Comparison of ENCODE assay signal across 13 mouse cellular contexts in genomic region chr2:136975774-136976173, GRCm38 (mm10).
A peak's percentile ranks its signal among the peaks of the same experiment; 100 is the strongest.
DNase-seq lines count a peak whose midpoint lies in the region; ATAC-seq and TF ChIP-seq lines count a peak whose summit lies in the region.
"Had no signal": no experiment of that assay in that cellular context is flagged by ENCODE, and none has a peak within 500 bp of the region (broad histone marks: within the 10 kb centered on the region; RNA-seq: fewer than 3 reads in every experiment).

No protein-coding gene starts in this region.

- no peak overlapping the region for H3K27ac ChIP-seq in forebrain, embryonic 13.5 days
- no peak overlapping the region for H3K27ac ChIP-seq in forebrain, embryonic 10.5 days
- no peak overlapping the region for H3K27ac ChIP-seq in hindbrain, embryonic 15.5 days (replicated peaks)
- no peak overlapping the region for H3K27ac ChIP-seq in hindbrain, embryonic 13.5 days
- no peak overlapping the region for H3K27ac ChIP-seq in midbrain, postnatal 0 days (ENCODE audit: low read depth, low read length)
- H3K27ac ChIP-seq in midbrain, embryonic 16.5 days (ENCODE audit: low read length), result no peak overlapping the region
- H3K27ac ChIP-seq: heart, embryonic 10.5 days; left cerebral cortex, adult 2 months had no signal

- no peak overlapping the region for H3K4me3 ChIP-seq in forebrain, embryonic 13.5 days
- no peak overlapping the region for H3K4me3 ChIP-seq in forebrain, embryonic 10.5 days
- H3K4me3 ChIP-seq in hindbrain, embryonic 15.5 days, result no peak overlapping the region
- no peak overlapping the region for H3K4me3 ChIP-seq in hindbrain, embryonic 13.5 days
- no peak overlapping the region for H3K4me3 ChIP-seq in midbrain, postnatal 0 days (ENCODE audit: low read depth, low read length)
- no peak overlapping the region for H3K4me3 ChIP-seq in midbrain, embryonic 16.5 days (ENCODE audit: low read depth, low read length)
- H3K4me3 ChIP-seq: heart, embryonic 10.5 days; left cerebral cortex, adult 2 months; megakaryocyte, embryonic 14.5 days had no signal

- WGBS in forebrain, embryonic 13.5 days, result 73% methylated on average over 1 of the region's 1 CpGs
- 90% methylated on average over 1 of the region's 1 CpGs for WGBS in forebrain, embryonic 10.5 days
- 81% methylated on average over 1 of the region's 1 CpGs for WGBS in hindbrain, embryonic 15.5 days
- WGBS in hindbrain, embryonic 13.5 days, result 76% methylated on average over 1 of the region's 1 CpGs
- 72% methylated on average over 1 of the region's 1 CpGs for WGBS in midbrain, postnatal 0 days
- 75% methylated on average over 1 of the region's 1 CpGs for WGBS in midbrain, embryonic 16.5 days

- no peak overlapping the region for H3K4me2 ChIP-seq in forebrain, embryonic 13.5 days
- H3K4me2 ChIP-seq in hindbrain, embryonic 15.5 days, result no peak overlapping the region
- H3K4me2 ChIP-seq in hindbrain, embryonic 13.5 days, result no peak overlapping the region
- H3K4me2 ChIP-seq in midbrain, postnatal 0 days (ENCODE audit: low read depth, low read length, poor library complexity, severe bottlenecking), result no peak overlapping the region
- no peak overlapping the region for H3K4me2 ChIP-seq in midbrain, embryonic 16.5 days (ENCODE audit: low read length)

- no peak overlapping the region for H3K9ac ChIP-seq in forebrain, embryonic 13.5 days
- no peak overlapping the region for H3K9ac ChIP-seq in hindbrain, embryonic 15.5 days
- no peak overlapping the region for H3K9ac ChIP-seq in hindbrain, embryonic 13.5 days
- no peak overlapping the region for H3K9ac ChIP-seq in midbrain, postnatal 0 days (replicated peaks; ENCODE audit: low read length, poor library complexity, severe bottlenecking)
- no peak overlapping the region for H3K9ac ChIP-seq in midbrain, embryonic 16.5 days (ENCODE audit: low read depth, low read length)

- peak; percentile 30; the same call in 1 of the 2 replicates for ATAC-seq in forebrain, embryonic 13.5 days
- peak; percentile 42; the same call in 1 of the 2 replicates for ATAC-seq in hindbrain, embryonic 15.5 days (ENCODE audit: low FRiP score, low read depth)
- ATAC-seq in hindbrain, embryonic 13.5 days (ENCODE audit: low FRiP score), result no peak
- no peak for ATAC-seq in midbrain, postnatal 0 days (ENCODE audit: low FRiP score)
- ATAC-seq in midbrain, embryonic 16.5 days, result no peak
- ATAC-seq: CD4-positive, CD25-positive, alpha-beta regulatory T cell, adult 4 months had no signal

- H3K36me3 ChIP-seq in forebrain, embryonic 13.5 days (ENCODE audit: poor library complexity, severe bottlenecking), result no peaks in the 10 kb centered on the region
- no peaks in the 10 kb centered on the region for H3K36me3 ChIP-seq in forebrain, embryonic 10.5 days (replicated peaks)
- H3K36me3 ChIP-seq in hindbrain, embryonic 15.5 days, result no peaks in the 10 kb centered on the region
- no peaks in the 10 kb centered on the region for H3K36me3 ChIP-seq in hindbrain, embryonic 13.5 days
- no peaks in the 10 kb centered on the region for H3K36me3 ChIP-seq in midbrain, postnatal 0 days (ENCODE audit: insufficient read depth, low read length)
- no peaks in the 10 kb centered on the region for H3K36me3 ChIP-seq in midbrain, embryonic 16.5 days (ENCODE audit: control insufficient read depth, insufficient read depth, low read length)
- H3K36me3 ChIP-seq: heart, embryonic 10.5 days had no signal

- peaks cover 3% of the 10 kb centered on the region for H3K4me1 ChIP-seq in forebrain, embryonic 13.5 days
- peaks cover 5% of the 10 kb centered on the region for H3K4me1 ChIP-seq in forebrain, embryonic 10.5 days
- H3K4me1 ChIP-seq in hindbrain, embryonic 15.5 days (replicated peaks), result no peaks in the 10 kb centered on the region
- H3K4me1 ChIP-seq in hindbrain, embryonic 13.5 days (replicated peaks), result 0 out of 2 replicates have a peak, but pooled peaks cover 3% of the 10 kb centered on the region
- H3K4me1 ChIP-seq in midbrain, postnatal 0 days (ENCODE audit: insufficient read depth, low read length), result no peaks in the 10 kb centered on the region
- no peaks in the 10 kb centered on the region for H3K4me1 ChIP-seq in midbrain, embryonic 16.5 days (ENCODE audit: control insufficient read depth, insufficient read depth, low read length)

- no peak for DNase-seq in forebrain, embryonic 10.5 days (ENCODE audit: extremely low spot score, low spot score)
- peak; percentile 51 for DNase-seq in midbrain, postnatal 0 days (ENCODE audit: low spot score)
- DNase-seq in kidney, adult 18-20 months, result no peak
- DNase-seq: kidney, adult 9 months; lung, adult 2 months had no signal

- H3K27me3 ChIP-seq in forebrain, embryonic 13.5 days, result peaks cover 25% of the 10 kb centered on the region
- H3K27me3 ChIP-seq in forebrain, embryonic 10.5 days (ENCODE audit: poor library complexity, severe bottlenecking), result peaks cover 28% of the 10 kb centered on the region; the same call in 1 of the 2 replicates
- H3K27me3 ChIP-seq in hindbrain, embryonic 15.5 days, result no peaks in the 10 kb centered on the region
- no peaks in the 10 kb centered on the region for H3K27me3 ChIP-seq in hindbrain, embryonic 13.5 days
- H3K27me3 ChIP-seq in midbrain, postnatal 0 days (ENCODE audit: insufficient read depth, low read length), result no peaks in the 10 kb centered on the region
- H3K27me3 ChIP-seq in midbrain, embryonic 16.5 days (ENCODE audit: control insufficient read depth, insufficient read depth, low read depth, low read length), result no peaks in the 10 kb centered on the region
- H3K27me3 ChIP-seq: megakaryocyte, embryonic 14.5 days had no signal

- TF ChIP-seq CTCF in midbrain, postnatal 0 days (IDR thresholded peaks at IDR 0.05), result no peak

- no peaks in the 10 kb centered on the region for H3K9me3 ChIP-seq in forebrain, embryonic 13.5 days (replicated peaks)
- H3K9me3 ChIP-seq in forebrain, embryonic 10.5 days, result no peaks in the 10 kb centered on the region
- H3K9me3 ChIP-seq in hindbrain, embryonic 15.5 days, result no peaks in the 10 kb centered on the region
- no peaks in the 10 kb centered on the region for H3K9me3 ChIP-seq in hindbrain, embryonic 13.5 days
- no peaks in the 10 kb centered on the region for H3K9me3 ChIP-seq in midbrain, postnatal 0 days (ENCODE audit: low read length)
- H3K9me3 ChIP-seq in midbrain, embryonic 16.5 days (replicated peaks; ENCODE audit: control insufficient read depth, low read length, poor library complexity, severe bottlenecking), result no peaks in the 10 kb centered on the region
- H3K9me3 ChIP-seq: heart, embryonic 10.5 days; megakaryocyte, embryonic 14.5 days had no signal

Comparison
In these comparisons a context has a peak if more than half of its experiments do, and no peak if none do; other contexts are left out.
1. ATAC-seq: peak in forebrain, embryonic 13.5 days (single experiment) and hindbrain, embryonic 15.5 days (single experiment); none in hindbrain, embryonic 13.5 days (single experiment), midbrain, postnatal 0 days (single experiment) and midbrain, embryonic 16.5 days (single experiment).